ENCODE assay signal across 10 mouse cellular contexts in the genomic region with DNA sequence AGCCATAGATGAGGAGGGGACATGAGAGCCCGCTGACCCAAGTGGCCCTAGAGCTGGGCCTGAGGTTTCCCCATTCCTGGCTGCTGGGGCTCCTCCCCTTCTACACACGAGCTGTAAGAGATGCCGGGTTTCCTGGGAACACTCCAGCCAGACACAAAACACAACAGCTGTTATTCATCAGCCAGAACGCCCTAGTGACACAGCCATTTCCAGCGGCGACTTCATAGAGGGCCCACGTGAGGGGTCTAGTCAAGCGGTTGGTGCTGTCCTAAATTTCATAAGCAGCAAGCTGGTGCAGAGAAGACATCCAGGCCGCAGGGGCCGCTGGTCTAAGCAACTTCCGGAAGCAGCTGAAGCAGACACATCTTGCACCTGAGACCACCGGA. TPM values are rescaled to one million over a fixed set of nuclear protein-coding genes. Genes with fewer than 3 reads are reported as not detected.
A peak's percentile ranks its signal among the peaks of the same experiment; 100 is the strongest.
DNase-seq lines count a peak whose midpoint lies in the region; ATAC-seq and TF ChIP-seq lines count a peak whose summit lies in the region.
"Had no signal": no experiment of that assay in that cellular context is flagged by ENCODE, and none has a peak within 500 bp of the region (broad histone marks: within the 10 kb centered on the region; RNA-seq: fewer than 3 reads in every experiment).

No protein-coding gene starts in this region.

- peak; percentile 37 for DNase-seq in gastrocnemius, postnatal 10 days
- no peak for DNase-seq in gastrocnemius, adult 8-10 months (ENCODE audit: low spot score in 2 of 2)
- DNase-seq in embryo, embryonic 10.5 days (ENCODE audit: low spot score), result peak; percentile 70
- peak; percentile 77 for DNase-seq in lung, postnatal 36 days
- no peak for DNase-seq in frontal cortex, postnatal 10 days (ENCODE audit: low spot score in 2 of 2)
- DNase-seq in thymus, postnatal 36 days, result no peak
- no peak for DNase-seq in natural killer cell, adult 2 months (ENCODE audit: low spot score in 2 of 2)
- DNase-seq: cerebellum, adult 8-10 months had no signal

- H3K4me3 ChIP-seq in intestine, postnatal 0 days (ENCODE audit: low read depth, low read length), result no peak overlapping the region

- no peaks in the 10 kb centered on the region for H3K9me3 ChIP-seq in intestine, postnatal 0 days (ENCODE audit: control insufficient read depth)

- no peak for ATAC-seq in intestine, postnatal 0 days

- no peak overlapping the region for H3K9ac ChIP-seq in intestine, postnatal 0 days (ENCODE audit: low read depth, low read length)

- no peaks in the 10 kb centered on the region for H3K4me1 ChIP-seq in intestine, postnatal 0 days (replicated peaks; ENCODE audit: control insufficient read depth, insufficient read depth, low read length)

- no peak for TF ChIP-seq CTCF in intestine, postnatal 0 days (IDR thresholded peaks at IDR 0.05; ENCODE audit: low read depth)

- peak overlapping the region; percentile 4; the same call in 1 of the 2 replicates for H3K4me2 ChIP-seq in intestine, postnatal 0 days (replicated peaks; ENCODE audit: low read depth)

- WGBS in intestine, postnatal 0 days, result 60% methylated on average over 12 of the region's 12 CpGs

- H3K36me3 ChIP-seq in intestine, postnatal 0 days (ENCODE audit: control insufficient read depth, insufficient read depth), result no peaks in the 10 kb centered on the region

- H3K27me3 ChIP-seq in intestine, postnatal 0 days (replicated peaks; ENCODE audit: control insufficient read depth, insufficient read depth, low read length), result no peaks in the 10 kb centered on the region

- no peak overlapping the region for H3K27ac ChIP-seq in intestine, postnatal 0 days (ENCODE audit: low read depth, low read length)
- H3K27ac ChIP-seq: macrophage had no signal

RNA-seq across cellular contexts. Expression of a gene that starts 27.0 kb away (rescaled TPM):
- 10 to 100 TPM; 64.8 to 87.4 TPM for total RNA-seq in gastrocnemius, postnatal 10 days (2021)
- 10 to 100 TPM; 66.3 to 73.3 (median 69.5) TPM for total RNA-seq in gastrocnemius, adult 8-10 months (2022)
- polyA plus RNA-seq in intestine, postnatal 0 days (2015; fragmentation: Nextera tagmentation; extraction: Ambion mirVana), result 76.2 and 77.9 TPM in 2 replicates

Comparison
In these comparisons a context has a peak if more than half of its experiments do, and no peak if none do; other contexts are left out.
1. DNase-seq: peak in gastrocnemius, postnatal 10 days (single experiment), embryo, embryonic 10.5 days (single experiment) and lung, postnatal 36 days (single experiment); none in gastrocnemius, adult 8-10 months (0 of 2), frontal cortex, postnatal 10 days (0 of 2), thymus, postnatal 36 days (0 of 2) and natural killer cell, adult 2 months (0 of 2).